Mouse (Mus musculus) right cerebral cortex, postnatal 14 days (tissue): ENCODE data around the gene Nxnl1.
A peak's percentile ranks its signal among the peaks of the same experiment; 100 is the strongest.

ENCODE experiments used
- DNase-seq: peaks from one replicate; pipeline ENCODE4 v3.0.0; 2022

Nxnl1 gene

DNA sequence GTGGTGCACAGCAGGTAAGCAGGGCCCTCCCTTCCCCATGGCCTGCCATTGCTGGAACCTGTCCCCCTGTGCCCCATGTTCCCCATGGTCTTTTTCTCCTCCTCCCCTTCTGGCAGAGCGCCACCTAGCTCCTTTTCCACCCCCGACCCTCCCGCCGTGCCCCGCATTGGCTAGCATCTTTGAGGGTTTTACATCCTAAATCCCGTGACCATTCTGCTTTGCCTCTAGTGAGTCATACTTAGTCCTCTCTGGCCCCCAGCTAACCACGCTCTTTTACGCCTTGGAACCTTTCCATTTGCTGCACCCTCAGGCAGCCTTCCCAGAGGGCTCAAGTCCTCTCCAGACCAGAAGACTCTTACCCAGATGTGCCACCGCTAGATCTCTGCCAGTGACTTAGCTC lies 13.8 kb upstream of the Nxnl1 start:
- DNase-seq = no peak

DNA sequence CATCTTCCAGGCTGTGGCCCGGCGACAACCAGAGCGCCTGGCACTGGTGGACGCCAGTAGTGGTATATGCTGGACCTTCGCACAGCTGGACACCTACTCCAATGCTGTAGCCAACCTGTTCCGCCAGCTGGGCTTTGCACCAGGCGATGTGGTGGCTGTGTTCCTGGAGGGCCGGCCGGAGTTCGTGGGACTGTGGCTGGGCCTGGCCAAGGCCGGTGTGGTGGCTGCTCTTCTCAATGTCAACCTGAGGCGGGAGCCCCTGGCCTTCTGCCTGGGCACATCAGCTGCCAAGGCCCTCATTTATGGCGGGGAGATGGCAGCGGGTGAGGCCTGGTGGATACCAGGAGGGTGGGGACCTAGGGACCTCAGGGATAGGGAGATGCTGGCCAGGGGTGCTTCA lies 13.1 kb upstream of the Nxnl1 start:
- DNase-seq = no peak

DNA sequence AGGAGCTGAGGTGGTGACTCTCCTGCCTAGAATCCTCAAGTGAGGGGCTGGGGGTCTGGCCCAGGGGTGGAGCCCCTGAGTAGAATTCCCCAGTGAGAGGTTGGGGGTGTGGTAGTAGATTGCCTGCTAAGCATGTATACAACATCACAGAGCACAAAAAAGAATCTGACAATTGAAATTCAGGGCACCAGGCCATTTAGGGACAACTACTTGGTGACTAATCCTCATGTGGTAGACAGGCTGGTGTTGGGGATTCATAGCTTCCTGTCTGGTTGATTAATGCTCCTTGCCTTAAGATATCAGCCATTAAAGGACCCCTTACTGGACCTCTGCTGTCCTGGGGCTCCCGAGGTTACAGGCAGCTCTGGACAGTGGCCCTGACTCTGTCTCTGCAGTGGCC lies 12.6 kb upstream of the Nxnl1 start:
- no peak for DNase-seq

DNA sequence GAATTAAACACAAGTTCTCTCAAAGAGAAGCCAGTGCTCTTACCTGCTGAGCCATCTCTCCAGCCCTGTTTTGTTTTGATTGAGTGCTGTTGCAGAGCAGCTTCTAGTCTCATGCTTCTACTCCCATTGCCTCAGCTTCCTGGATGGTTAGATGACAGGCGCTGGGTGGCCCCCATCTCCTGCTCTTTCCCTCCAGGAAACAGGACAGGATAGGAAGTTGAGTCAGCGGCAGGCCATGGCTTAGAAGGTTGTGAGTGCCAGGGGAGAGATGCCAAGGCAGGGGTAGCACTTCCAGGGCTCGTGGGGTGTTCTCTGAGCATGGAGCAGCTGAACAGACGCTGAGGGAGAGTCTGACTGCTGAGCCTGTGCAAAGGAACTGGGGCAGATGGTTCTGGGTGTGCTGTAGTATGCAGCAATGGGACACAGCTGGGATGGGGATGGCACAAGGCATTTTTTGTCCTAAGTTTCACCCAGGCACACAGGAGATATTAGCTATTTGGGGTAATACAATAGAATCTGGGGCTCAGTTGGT lies 11.5 kb upstream of the Nxnl1 start:
- no peak for DNase-seq

DNA sequence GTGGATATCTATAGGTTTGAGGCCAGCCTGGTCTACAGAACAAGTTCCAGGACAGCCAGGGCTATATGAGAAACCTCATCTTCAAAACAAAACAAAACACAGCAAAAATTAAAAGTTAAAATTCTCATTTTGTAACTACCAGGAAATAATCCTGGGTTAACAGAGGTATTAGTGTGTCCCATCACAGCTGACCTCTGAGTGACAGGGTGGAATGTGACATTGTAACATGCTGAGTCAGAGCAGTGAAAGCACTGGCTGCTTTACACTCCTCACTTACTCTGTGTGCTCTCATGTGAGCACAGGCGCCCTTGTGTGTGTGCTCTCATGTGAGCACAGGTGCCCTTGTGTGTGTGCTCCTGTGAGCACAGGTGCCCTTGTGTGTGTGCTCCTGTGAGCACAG lies 8.6 kb upstream of the Nxnl1 start:
- DNase-seq = no peak

DNA sequence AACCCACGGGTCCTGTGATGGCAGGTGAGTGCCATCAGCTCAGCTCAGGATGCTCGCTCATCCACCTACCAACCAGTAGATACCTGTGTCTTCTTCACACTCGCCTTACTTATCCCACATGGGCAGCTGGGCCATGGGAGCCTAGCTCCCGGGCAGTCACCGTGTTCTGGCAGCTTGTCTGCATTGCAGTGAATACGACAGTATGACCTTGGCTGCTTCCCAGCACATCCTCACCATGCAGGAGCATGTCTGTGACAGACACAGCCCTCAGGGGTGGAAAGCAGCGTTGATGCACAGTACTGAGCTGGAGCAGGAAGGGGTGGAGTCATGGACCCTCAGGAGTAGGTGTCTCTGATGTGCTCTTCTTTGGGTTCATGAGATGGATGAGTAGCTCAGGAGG lies 8.0 kb upstream of the Nxnl1 start:
- DNase-seq = no peak

DNA sequence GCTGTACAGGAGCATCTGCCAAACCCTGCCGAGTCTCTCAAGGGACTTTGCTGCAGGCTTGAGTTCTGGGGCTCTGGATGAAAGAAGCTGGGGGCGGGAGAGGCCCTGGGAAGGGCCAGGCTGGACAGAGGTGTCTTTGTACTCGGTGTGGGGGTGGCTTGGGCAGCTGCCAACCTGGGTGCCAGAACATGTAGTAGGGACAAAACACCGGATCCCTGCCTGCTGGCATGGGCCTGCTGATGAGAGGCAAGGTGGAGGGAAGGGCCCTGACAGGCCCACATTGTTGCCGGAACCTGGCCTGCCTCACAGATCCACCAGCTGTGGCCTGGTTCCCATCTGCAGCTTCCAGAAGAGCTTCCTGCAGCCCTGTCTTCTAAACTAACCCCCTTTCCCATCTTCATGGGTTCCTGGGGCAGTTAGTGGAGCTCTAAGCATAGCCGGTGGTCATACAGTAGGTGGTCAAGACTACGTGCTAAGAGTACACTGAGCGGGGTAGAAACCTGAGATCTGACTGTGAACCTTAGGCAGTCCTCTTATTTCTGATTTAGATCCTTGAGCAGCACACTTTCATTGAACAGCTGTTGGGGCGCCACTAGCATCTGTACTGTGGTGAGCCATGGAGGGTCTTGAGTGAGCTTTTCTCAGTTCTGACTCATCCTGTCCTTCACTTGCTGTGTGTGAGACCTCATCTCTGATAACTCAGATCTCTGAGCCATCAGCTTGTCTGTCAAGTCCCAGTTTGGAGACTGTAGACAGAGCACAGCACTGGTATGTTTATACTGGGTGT lies 6.6 kb upstream of the Nxnl1 start:
- peak; percentile 79 for DNase-seq

DNA sequence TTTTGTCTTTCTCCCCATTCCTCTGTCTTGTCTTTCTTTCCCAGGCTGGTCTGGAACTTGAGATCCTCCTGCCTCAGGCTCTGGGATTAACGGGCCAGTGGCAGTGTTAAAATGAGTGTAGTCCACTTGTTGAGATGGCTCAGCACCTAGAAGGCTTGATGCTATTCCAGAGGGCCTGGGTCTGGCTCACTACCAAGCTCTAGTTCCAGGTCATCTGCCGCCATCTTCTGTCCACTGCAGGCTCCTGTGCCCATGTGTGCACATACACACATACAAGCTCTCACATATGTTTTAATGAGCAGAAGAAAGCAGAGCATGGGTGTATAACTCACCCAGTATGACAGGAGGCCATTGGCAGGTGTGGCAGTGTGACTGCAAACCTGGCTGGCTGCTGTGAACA lies 5.7 kb upstream of the Nxnl1 start:
- no peak for DNase-seq

DNA sequence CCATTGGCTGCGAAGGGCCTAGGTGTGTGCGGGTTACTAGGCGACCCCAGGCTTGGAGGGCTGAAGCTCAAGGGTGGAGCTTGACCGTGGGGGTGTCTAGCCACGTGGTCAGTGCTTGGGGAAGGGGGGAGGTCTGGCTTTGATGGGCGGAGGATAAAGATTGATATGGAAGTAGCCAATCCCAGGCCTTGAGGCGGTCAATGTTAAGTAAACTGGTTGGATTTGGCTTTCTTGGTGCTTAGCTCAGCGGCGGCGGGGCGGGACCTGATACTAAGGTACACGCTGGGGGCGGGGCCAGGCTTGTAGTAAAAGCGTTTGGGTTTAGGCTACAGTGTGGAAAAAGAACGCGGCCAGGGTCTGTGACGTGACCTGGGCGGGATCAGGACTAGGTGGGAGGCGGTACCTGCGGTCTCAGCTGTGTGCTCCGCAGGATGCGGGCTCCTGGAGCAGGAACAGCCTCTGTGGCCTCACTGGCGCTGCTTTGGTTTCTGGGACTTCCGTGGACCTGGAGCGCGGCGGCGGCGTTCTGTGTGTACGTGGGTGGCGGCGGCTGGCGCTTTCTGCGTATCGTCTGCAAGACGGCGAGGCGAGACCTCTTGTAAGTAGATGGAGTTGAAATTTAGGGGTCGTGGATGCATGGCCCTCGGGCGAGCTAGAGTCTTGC lies 4.0 kb upstream of the Nxnl1 start:
- DNase-seq = peak; percentile 95

DNA sequence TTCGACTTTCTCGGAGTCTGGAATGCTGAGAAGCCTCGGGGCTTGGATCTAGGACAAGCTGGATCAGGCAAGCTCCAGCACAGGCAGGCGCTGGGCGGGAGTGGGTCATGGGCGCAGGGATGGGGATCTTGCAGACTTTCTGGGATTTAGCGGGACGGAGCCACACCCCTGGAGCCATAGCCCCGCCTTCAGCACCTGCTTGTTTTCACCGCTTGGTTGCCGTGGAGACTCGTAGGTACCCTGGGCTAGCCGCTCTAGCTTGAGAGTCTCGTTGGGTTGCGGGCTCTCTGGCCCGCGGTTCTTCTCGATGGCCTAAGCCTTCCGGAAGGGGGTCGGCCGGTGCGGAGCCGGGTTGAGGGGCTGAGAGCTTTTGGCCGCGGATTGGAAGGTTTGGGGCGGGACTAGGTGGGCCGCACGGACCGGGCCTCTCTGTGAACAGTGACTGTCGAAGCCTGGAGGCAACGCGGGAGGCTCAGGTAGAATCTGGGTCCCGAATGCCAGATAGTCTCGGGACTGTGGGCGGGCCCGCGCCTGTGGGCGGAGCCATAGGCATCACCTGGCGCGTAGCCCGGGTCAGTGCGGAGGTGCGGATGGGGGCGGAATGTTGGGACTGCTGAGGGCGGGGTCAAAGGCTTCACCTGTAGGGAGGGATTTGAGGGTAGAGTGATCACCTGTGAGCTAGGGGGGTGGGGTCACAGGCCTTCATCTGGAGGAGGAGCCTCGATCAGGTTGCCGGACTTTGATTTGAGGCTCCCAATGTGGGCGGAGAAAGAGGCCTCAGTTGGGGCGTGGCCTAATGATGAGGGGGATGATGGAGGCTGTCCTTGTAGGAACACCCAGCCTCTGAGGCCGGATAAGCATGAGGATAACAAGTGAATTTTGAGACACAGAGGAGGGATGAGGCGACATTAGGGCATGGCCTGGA lies 3.2 kb upstream of the Nxnl1 start:
- peak; percentile 76 for DNase-seq

DNA sequence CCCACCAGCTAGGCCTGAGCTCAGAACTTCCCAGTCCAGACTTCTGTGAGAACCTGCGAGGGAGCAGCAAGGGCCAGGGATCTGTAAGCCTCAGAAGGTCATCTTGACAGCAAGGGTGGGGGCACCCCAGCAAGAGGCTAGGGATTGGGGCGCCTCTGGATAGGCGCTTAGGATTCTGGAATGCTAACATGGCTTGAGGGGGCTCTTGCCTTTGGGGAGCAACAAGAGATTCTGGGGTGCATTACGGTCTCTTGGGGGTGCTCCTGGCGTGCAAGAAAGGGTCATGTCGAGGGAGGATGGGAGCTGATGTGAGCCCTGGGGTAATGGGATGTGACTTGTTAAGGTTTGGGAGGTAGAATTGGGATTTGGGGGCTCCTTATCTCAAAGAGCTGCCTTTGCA lies 2.5 kb upstream of the Nxnl1 start:
- no peak for DNase-seq

DNA sequence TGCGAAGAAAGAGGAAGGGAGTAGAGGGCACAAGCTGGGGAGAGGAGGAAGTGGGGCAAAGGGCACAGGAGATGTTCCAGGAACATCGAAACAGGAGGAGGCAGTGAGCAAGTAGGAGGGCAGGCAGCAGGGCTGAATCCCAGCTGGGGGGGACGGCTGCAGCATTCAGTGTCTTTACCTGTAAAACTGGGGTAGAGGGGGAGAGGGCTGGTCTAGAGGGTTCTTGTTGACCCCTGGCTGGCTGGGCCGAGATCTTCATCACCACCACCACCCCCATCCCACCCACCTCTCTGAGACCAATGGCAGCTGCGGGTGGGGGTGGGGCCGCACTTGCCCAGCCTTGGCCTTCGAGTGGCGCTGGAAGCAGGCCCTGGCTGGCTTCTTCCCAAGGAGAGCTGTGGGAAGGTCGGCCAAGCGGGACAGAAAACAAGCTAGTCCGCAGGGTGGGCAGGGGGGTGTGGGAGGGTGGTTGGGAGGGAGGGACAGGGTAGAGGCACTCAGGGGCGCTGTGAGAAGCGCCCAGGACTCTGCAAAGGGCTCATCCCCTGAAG lies 2.1 kb upstream of the Nxnl1 start, which contains the start of gene Slc27a1:
Gene Slc27a1, plus strand, starts transcription at position 496 of the 551 bp plus-strand sequence.
- peak; percentile 60 for DNase-seq

DNA sequence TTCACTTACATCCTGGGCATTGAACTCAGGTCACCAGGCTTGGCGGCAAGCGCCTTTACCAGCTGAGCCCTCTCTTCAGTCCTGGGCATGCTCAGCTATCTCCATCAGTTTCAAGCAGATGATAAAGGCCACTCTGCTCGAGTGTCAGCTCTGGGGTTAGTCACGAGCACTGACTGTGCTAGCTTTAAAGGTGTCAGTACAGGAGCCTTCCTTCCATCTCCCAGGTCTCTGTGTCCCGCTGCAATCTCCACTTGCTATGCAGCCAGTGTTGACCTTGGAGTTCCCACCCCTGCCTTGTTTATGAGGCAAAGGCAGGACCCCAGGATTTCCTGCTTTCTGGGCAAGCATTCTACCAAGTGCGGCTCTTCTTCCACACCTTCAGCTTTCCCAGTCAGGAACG lies 1.2 kb upstream of the Nxnl1 start:
- no peak for DNase-seq

DNA sequence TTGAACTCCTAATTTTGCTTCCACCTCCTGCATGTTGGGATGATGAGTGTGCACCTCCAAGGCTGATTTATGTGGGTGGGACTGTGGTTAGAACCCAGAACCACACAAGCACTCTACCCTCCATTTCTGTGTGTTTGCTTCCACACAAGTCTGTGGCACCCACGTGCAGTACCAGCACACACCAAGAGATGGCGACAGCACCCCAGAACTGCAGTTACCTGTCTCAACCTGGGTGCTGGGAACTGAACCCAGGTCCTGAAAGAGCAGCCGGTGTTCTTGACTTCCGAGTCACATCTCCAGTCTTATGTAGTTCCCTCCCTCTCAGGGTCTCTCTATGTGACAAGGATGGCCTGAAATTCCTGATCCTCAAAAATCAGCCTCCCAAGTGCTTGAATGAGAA lies 2.4 kb downstream of the Nxnl1 start:
- no peak for DNase-seq

DNA sequence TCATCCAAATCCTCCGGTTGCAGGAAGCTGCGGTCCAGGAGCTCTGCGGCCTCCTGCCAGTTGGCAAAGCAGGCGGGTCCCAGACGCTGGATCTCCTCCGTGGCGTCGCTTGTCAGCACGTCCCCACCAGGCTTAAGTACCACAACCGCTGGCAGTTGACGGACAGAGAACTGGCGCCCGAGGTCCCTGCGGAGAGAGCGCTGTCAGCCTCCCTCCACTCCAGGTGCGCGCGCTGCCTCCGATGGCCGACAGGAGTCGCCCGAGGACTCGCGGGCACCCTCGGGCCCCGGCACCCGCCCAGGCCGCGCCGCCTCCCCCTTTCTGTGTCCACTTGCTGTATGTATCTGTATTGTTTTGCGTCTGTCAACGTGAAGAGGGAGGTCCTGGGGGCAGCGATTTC lies 3.6 kb downstream of the Nxnl1 start:
- peak; percentile 76 for DNase-seq

DNA sequence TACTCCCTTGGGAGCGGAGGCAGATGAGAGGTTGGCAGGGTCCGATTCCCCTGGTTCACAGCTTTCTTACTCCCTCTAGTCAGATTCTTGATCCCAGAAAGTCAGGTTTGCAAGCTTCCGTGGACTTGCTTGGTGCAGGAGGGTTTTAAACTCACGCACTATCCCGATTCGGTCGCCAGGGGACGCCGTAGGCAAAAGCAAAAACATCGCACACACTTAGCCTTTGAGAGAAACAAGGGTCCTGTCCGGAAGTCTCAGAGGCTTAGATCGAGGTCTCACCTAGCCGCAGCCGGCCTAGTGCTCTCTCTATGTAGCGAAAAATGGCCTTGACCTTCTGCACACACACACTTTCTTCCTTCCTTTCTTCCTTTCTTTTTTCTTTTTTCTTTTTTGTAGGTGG lies 5.0 kb downstream of the Nxnl1 start:
- DNase-seq = no peak

DNA sequence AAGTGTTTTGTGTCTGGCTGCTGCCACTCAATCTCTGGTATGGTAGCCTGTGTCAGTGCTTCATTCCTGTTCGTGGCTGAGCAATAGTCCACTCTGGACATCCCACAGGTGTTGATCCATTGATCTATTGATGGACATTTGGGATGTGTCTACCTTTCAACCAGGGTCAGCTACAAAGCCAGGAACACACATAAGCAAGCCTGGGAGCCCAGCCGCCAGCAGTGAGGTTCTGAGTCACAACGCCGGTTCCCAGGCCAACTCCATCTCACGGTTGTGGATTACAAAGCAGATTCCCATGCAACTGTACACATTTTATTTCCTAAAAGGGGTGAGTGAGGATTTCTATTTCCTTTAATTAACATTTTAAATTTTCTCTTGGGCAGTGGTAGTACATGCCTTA lies 5.6 kb downstream of the Nxnl1 start:
- DNase-seq = no peak

DNA sequence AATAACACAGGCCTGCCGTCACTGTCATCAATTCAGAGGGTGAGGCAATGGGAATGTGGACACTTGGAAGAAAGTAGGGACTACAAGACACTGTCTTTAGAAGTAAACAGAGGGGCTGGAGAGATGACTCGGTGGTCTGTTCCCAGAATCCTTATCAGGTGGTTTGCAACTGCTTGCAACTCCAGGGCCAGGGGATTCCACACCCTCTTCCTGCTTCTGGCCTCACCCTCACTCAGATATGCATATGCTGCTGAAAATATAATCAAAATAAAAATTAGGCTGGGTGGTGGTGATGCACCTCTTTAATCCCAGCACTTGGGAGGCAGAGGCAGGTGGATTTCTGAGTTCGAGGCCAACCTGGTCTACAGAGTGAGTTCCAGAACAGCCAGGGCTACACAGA lies 6.3 kb downstream of the Nxnl1 start:
- DNase-seq = no peak

DNA sequence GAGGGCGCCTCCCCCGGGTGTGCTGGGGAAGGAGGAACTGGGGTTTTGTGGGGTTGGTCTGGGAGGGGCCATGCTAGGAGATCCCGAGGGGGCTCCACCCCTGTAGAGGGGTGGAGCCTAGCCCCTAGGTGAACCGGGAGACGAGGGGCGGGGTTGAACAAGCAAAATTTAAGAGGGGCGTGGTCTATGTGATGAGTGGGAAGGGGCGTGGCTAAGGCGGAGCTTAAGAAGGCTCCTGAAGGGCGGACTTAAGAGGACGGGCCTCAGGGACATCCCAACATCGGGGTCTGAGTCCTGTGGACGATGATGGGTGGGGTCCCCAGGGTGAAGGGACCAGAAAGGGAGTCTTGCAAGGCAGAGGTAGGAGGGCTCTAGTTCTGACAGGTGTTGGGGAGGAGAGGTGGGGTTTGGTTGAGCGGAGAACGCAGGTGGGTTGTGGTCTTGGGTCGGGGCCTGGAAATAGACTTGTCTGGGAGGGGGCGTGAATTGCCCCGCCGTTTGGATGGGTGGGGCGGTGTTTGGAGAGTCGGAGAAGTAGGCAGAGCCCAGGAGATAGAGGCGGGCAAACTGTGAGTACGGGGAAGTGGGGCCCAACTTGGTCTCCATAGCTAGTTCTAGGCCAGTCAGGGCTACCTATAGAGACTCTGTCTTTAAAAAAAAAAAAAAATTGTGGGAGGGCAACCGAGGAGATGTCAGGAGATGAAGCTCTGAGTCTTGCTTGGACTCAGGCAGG lies 7.3 kb downstream of the Nxnl1 start:
- no peak for DNase-seq

DNA sequence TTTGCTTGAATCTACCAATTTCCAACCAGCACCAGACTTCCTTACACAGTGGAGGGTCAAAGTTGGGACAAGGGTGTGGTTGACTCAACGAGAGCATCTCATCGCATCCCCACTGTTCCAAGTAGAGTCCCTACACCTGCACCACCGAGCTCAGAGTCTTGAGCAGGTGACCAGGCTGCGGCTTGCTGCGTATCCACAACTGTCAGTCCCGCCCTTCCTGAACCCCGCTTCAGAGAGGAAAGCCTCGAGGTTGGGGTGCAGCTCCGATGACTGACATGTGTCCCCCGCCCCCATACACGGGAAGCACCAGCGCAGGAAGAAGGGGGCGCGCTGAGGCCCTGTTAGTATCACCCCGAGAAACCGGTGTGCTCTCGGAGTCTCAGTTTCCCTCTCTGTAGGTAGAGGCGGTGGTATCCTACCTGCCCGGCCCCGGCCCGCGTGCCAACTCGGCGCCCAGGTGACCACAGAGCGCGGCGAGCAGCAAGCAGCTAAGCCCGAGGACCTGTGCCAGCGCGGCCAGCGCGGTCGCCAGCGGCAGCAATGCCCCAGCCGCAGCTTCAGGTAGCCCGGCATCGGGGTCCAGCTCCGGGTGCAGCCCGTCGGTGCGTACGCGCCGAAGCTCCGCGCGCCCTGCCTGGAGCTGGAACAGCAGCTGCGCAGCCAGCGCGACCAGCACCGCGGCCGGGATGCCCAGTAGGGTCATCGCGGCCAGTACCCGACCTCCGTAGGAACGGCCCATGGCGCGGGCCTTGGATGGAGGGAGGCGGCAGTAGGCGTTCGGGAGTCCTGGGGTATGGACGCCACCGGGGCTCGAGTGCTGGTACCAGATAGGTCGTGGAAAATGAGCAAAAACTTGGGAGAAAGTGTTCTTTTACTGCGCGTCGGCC lies 8.1 kb downstream of the Nxnl1 start, which contains the start of gene Tmem221:
Gene Tmem221, minus strand, starts transcription at position 801 of the 887 bp plus-strand sequence.
- DNase-seq = no peak

DNA sequence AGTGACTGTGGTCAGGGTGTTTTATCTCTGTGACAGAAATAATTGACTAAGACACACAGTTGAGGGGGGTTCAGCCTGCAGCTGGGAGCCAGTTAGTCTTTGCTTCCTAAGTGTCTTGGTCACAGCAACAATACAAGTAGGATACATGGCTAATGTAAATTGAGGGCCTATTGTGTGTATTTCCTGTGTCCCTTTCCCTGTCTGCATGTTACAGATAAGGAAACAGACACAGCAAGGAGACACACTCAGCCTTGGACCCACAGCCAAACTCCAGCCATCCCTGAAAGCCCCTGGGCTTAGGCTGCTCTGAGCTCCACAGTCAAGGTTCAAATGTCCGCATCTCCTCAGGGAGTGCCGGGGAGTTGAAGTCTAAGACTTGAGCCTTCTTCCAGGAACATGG lies 11.8 kb downstream of the Nxnl1 start:
- DNase-seq = no peak
